Mouse (Mus musculus) limb, embryonic 11.5 days (tissue): ENCODE data around the gene Etnppl. TPM values are rescaled to one million over a fixed set of nuclear protein-coding genes. Genes with fewer than 3 reads are reported as not detected.

Experiments
- ATAC-seq: fragments of 200-750 bp; cut with Nextera tagmentation; 2 replicates; pipeline ENCODE4 v1.8.0; 2017; ENCODE audit warnings: low read depth; ENCODE audit not compliant: insufficient number of reproducible peaks, low FRiP score, low TSS enrichment
- DNase-seq: peaks from one replicate; pipeline ENCODE4 v3.0.0-alpha.2; 2015; ENCODE audit warnings: low spot score
- H3K27ac ChIP-seq: fragments of 300-500 bp; sonication (generic); replicated peaks from 2 replicates; pipeline ENCODE4 v1.5.1; 2014; ENCODE audit warnings: low read depth, mild to moderate bottlenecking, low read length
- H3K27me3 ChIP-seq: fragments of 300-500 bp; sonication (generic); 2 replicates; pipeline ENCODE4 v1.6.1; 2014; ENCODE audit warnings: mild to moderate bottlenecking, low read length, mixed read lengths; ENCODE audit not compliant: control insufficient read depth, insufficient read depth
- H3K36me3 ChIP-seq: fragments of 300-500 bp; sonication (generic); 2 replicates; pipeline ENCODE4 v1.6.1; 2014; ENCODE audit warnings: mild to moderate bottlenecking, low read length, moderate library complexity, mixed read lengths; ENCODE audit not compliant: control insufficient read depth, insufficient read depth
- H3K4me1 ChIP-seq: fragments of 300-500 bp; sonication (generic); 2 replicates; pipeline ENCODE4 v1.6.1; 2014; ENCODE audit warnings: low read length, mixed read lengths; ENCODE audit not compliant: control insufficient read depth, insufficient read depth
- H3K4me2 ChIP-seq: fragments of 300-500 bp; sonication (generic); 2 replicates; pipeline ENCODE4 v1.6.1; 2014; ENCODE audit warnings: low read depth, mild to moderate bottlenecking, moderate library complexity; ENCODE audit not compliant: severe bottlenecking
- H3K4me3 ChIP-seq: fragments of 300-500 bp; sonication (generic); 2 replicates; pipeline ENCODE4 v1.5.1; 2014; ENCODE audit warnings: low read depth, low read length
- H3K9ac ChIP-seq: fragments of 300-500 bp; sonication (generic); 2 replicates; pipeline ENCODE4 v1.6.1; 2014; ENCODE audit warnings: mild to moderate bottlenecking, low read length
- H3K9me3 ChIP-seq: fragments of 300-500 bp; sonication (generic); 2 replicates; pipeline ENCODE4 v1.6.1; 2016; ENCODE audit warnings: low read length; ENCODE audit not compliant: control insufficient read depth
- WGBS: fragments of 180-500 bp; shearing (Covaris S2); extraction: QIAGEN DNeasy Blood & Tissue Kit; methylation state at CpG from one replicate; pipeline ENCODE4 v1.1.7; 2014; 5-methylcytosine and 5-hydroxymethylcytosine counted together
- polyA plus RNA-seq: library from polyadenylated mRNA; unstranded; fragments of >200 nt; fragmentation: Nextera tagmentation; extraction: Ambion mirVana; gene quantifications from 2 replicates; pipeline ENCODE4 v1.2.1, GENCODE M21; 2014

The Etnppl gene
- polyA plus RNA-seq, 1 experiment from 2014 or later = not detected

- Histone ChIP-seq H3K4me2 (no peak overlapping the region), H3K9ac (no peak overlapping the region), H3K4me1 (0 out of 2 replicates have a peak, but pooled peaks cover 2% of the 10 kb centered on the region), H3K27me3 (no peaks in the 10 kb centered on the region), H3K36me3 (no peaks in the 10 kb centered on the region), H3K9me3 (no peaks in the 10 kb centered on the region), H3K4me3 (no peak overlapping the region), H3K27ac (no peak overlapping the region)
- WGBS = 82% methylated on average over 8 of the region's 8 CpGs
- ATAC-seq = no peak
- DNase-seq = no peak
These were observed 66.6 kb downstream of the Etnppl start for GRCm38 (mm10) chr3:130683836-130684235.

GRCm38 (mm10) chr3:130684276-130685013 lies 67.2 kb downstream of the Etnppl start:
- H3K4me3 ChIP-seq = no peak overlapping the region
- no peak overlapping the region for H3K9ac ChIP-seq
- H3K27me3 ChIP-seq = no peaks in the 10 kb centered on the region
- peaks cover 2% of the 10 kb centered on the region; the same call in 1 of the 2 replicates for H3K4me1 ChIP-seq
- ATAC-seq = no peak
- H3K9me3 ChIP-seq = no peaks in the 10 kb centered on the region
- H3K4me2 ChIP-seq = no peak overlapping the region
- 89% methylated on average over 9 of the region's 9 CpGs for WGBS
- no peaks in the 10 kb centered on the region for H3K36me3 ChIP-seq
- no peak for DNase-seq
- no peak overlapping the region for H3K27ac ChIP-seq

GRCm38 (mm10) chr3:130685014-130685366 lies 67.7 kb downstream of the Etnppl start:
- H3K9me3 ChIP-seq = no peaks in the 10 kb centered on the region
- H3K36me3 ChIP-seq = no peaks in the 10 kb centered on the region
- WGBS = 85% methylated on average over 8 of the region's 8 CpGs
- no peak overlapping the region for H3K9ac ChIP-seq
- no peak overlapping the region for H3K27ac ChIP-seq
- H3K4me1 ChIP-seq = no peaks in the 10 kb centered on the region; the same call in 1 of the 2 replicates
- H3K4me2 ChIP-seq = no peak overlapping the region
- ATAC-seq = no peak
- DNase-seq = no peak
- no peaks in the 10 kb centered on the region for H3K27me3 ChIP-seq
- H3K4me3 ChIP-seq = no peak overlapping the region

GRCm38 (mm10) chr3:130687051-130687450 lies 69.8 kb downstream of the Etnppl start:
- no peak for ATAC-seq
- H3K9me3 ChIP-seq = no peaks in the 10 kb centered on the region
- 93% methylated on average over 1 of the region's 1 CpGs for WGBS
- H3K9ac ChIP-seq = no peak overlapping the region
- no peak overlapping the region for H3K27ac ChIP-seq
- no peaks in the 10 kb centered on the region for H3K27me3 ChIP-seq
- peaks cover 5% of the 10 kb centered on the region; the same call in 1 of the 2 replicates for H3K4me1 ChIP-seq
- H3K4me3 ChIP-seq = no peak overlapping the region
- no peaks in the 10 kb centered on the region for H3K36me3 ChIP-seq
- no peak overlapping the region for H3K4me2 ChIP-seq
- DNase-seq = no peak

Other genes starting within 250 kb of the Etnppl start
- 357 and 386 TPM in 2 replicates for gene Ostc, start 92.0 kb downstream of the Etnppl start, polyA plus RNA-seq
- gene Rpl34, start 113.0 kb downstream of the Etnppl start, polyA plus RNA-seq = 901 and 917 TPM in 2 replicates